Mouse (Mus musculus): Measurements from ENCODE around the gene Secisbp2l.

DNA sequence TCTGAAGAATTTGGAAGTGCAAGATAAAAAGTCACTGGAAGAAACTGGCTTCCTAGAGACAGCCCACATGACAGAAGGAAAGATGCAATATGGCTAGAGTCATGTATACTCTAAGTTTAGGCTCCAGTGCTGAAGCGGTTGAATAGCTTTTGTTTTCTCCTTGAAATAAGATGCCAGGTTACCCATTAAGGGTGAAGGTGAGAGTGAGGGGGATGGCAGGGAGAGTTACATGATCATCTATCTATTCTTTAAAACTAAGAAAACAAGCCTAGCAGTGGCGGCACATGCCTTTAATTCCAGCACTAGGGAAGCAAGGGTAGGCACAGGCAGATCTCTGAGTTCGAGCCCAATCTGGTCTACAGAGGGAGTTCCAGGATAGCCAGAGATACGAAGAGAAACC is 2.4 kb upstream of the Secisbp2l start:
- TF ChIP-seq GATA1 (IDR thresholded peaks at IDR 0.05; ENCODE audit: borderline replicate concordance, low read length) (no peak), FLI1 (IDR thresholded peaks at IDR 0.05; ENCODE audit: low read length) (no peak)
